Comparison of ENCODE assay signal across 22 mouse cellular contexts in the genomic region with DNA sequence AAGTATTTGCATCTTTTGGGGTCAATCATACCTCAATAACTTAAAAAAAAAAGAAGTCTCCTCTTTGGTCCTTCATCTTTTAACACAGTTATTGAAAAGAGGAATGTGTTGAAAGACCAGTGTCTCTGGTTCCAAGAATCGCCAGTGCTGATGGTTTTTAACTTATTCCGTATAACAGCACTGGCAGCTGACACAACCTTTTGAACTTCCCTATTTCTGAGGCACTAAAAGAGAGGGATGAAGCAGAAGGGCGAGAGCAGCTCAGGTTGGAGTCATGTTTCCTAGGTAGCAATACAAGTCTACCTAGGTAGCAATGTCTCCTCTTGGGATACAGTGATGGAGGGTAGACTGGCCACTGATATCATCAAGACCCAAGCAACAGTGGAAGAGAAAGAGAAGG.
A peak's percentile ranks its signal among the peaks of the same experiment; 100 is the strongest.
DNase-seq lines count a peak whose midpoint lies in the region; ATAC-seq lines count a peak whose summit lies in the region.
"Had no signal": no experiment of that assay in that cellular context is flagged by ENCODE, and none has a peak within 500 bp of the region (broad histone marks: within the 10 kb centered on the region; RNA-seq: fewer than 3 reads in every experiment).

No protein-coding gene starts in this region.

- H3K4me2 ChIP-seq in hindbrain, embryonic 12.5 days (replicated peaks): no peak overlapping the region
- H3K4me2 ChIP-seq: embryonic facial prominence, embryonic 13.5 days; embryonic facial prominence, embryonic 15.5 days; forebrain, embryonic 12.5 days had no signal

- H3K9me3 ChIP-seq in hindbrain, embryonic 12.5 days (replicated peaks): no peaks in the 10 kb centered on the region
- H3K9me3 ChIP-seq: embryonic facial prominence, embryonic 13.5 days; embryonic facial prominence, embryonic 15.5 days; forebrain, embryonic 10.5 days; forebrain, embryonic 12.5 days had no signal

- no peak overlapping the region for H3K4me3 ChIP-seq in hindbrain, embryonic 12.5 days
- H3K4me3 ChIP-seq: embryonic facial prominence, embryonic 13.5 days; embryonic facial prominence, embryonic 15.5 days; erythroblast, embryonic 14.5 days; forebrain, embryonic 10.5 days; forebrain, embryonic 12.5 days had no signal

- peaks cover 8% of the 10 kb centered on the region; the same call in 1 of the 2 replicates for H3K4me1 ChIP-seq in hindbrain, embryonic 12.5 days
- H3K4me1 ChIP-seq: forebrain, embryonic 10.5 days had no signal

- no peak overlapping the region for H3K9ac ChIP-seq in hindbrain, embryonic 12.5 days
- H3K9ac ChIP-seq: embryonic facial prominence, embryonic 13.5 days; embryonic facial prominence, embryonic 15.5 days; forebrain, embryonic 12.5 days had no signal

- no peaks in the 10 kb centered on the region for H3K36me3 ChIP-seq in hindbrain, embryonic 12.5 days
- H3K36me3 ChIP-seq: embryonic facial prominence, embryonic 13.5 days; embryonic facial prominence, embryonic 15.5 days; forebrain, embryonic 10.5 days; forebrain, embryonic 12.5 days had no signal

- H3K27me3 ChIP-seq in hindbrain, embryonic 12.5 days: peaks cover 46% of the 10 kb centered on the region
- H3K27me3 ChIP-seq: embryonic facial prominence, embryonic 13.5 days; embryonic facial prominence, embryonic 15.5 days had no signal

- WGBS in hindbrain, embryonic 12.5 days: 76% methylated on average over 3 of the region's 3 CpGs

- H3K27ac ChIP-seq in hindbrain, embryonic 12.5 days: no peak overlapping the region
- H3K27ac ChIP-seq: embryonic facial prominence, embryonic 13.5 days; embryonic facial prominence, embryonic 15.5 days; forebrain, embryonic 10.5 days; forebrain, embryonic 12.5 days had no signal

- no peak for DNase-seq in gastrocnemius, adult 18-20 months (ENCODE audit: low spot score)
- DNase-seq: adrenal gland, adult 2 months; adrenal gland, postnatal 10 days; adrenal gland, postnatal 25 days; cerebellum, adult 11 months; cerebellum, adult 18-20 months; cerebellum, adult 8-10 months; cerebellum, adult 9-11 months; cerebellum, postnatal 14 days; cerebellum, postnatal 36 days; embryo, embryonic 11 days had no signal

- ATAC-seq in granulocyte monocyte progenitor cell, adult 5-6 weeks (replicated peaks; ENCODE audit: poor library complexity, severe bottlenecking): peak; percentile 80
- ATAC-seq in megakaryocyte, adult 5-6 weeks (ENCODE audit: poor library complexity, severe bottlenecking): peak; percentile 82
- peak; percentile 43; the same call in 1 of the 2 replicates for ATAC-seq in neutrophil, adult 5-6 weeks (ENCODE audit: extremely low read depth, insufficient number of reproducible peaks, low FRiP score, poor library complexity, severe bottlenecking)
- no peak for ATAC-seq in hindbrain, embryonic 12.5 days (ENCODE audit: low FRiP score)
- ATAC-seq: forebrain, embryonic 14.5 days; forebrain, embryonic 16.5 days had no signal
